Mouse (Mus musculus) brain, embryonic 14.5 days (tissue): Measurements from ENCODE around the gene Angpt4.

Source experiments
- CTCF ChIP-seq: fragments of 200-500 bp; IDR thresholded peaks from 2 replicates; pipeline ENCODE4 v1.5.1; 2012; ENCODE audit warnings: inconsistent platforms, mild to moderate bottlenecking, moderate library complexity, borderline replicate concordance; ENCODE audit not compliant: insufficient read depth, insufficient read length; ENCODE audit errors: extremely low read depth
- POLR2A ChIP-seq: fragments of 200-500 bp; IDR thresholded peaks from 2 replicates; pipeline ENCODE4 v1.6.1; 2012; ENCODE audit warnings: mild to moderate bottlenecking, inconsistent platforms, borderline replicate concordance; ENCODE audit not compliant: poor library complexity, insufficient read depth, insufficient read length, severe bottlenecking; ENCODE audit errors: extremely low read depth

GRCm38 (mm10) chr2:151990985-151991394 is 80.0 kb downstream of the Angpt4 start:
- no peak for TF ChIP-seq POLR2A
- TF ChIP-seq CTCF = no peak
